Mouse (Mus musculus) spleen, adult 2 months (tissue): ENCODE results near the gene S100a11.

ENCODE experiments used
- CTCF ChIP-seq: fragments of 200-500 bp; IDR thresholded peaks from 2 replicates; pipeline ENCODE4 v1.5.1; 2011; ENCODE audit warnings: mild to moderate bottlenecking, inconsistent platforms; ENCODE audit not compliant: insufficient read depth, insufficient read length, insufficient replicate concordance; ENCODE audit errors: extremely low read depth
- POLR2A ChIP-seq: fragments of 200-500 bp; IDR thresholded peaks from 2 replicates; pipeline ENCODE4 v1.6.1; 2011; ENCODE audit warnings: low read depth, low read length, inconsistent platforms

- TF ChIP-seq POLR2A (no peak), CTCF (no peak)
Observed at GRCm38 (mm10) chr3:93492176-93492575, 28.1 kb upstream of the S100a11 start.
